Mouse (Mus musculus) midbrain, postnatal 0 days (tissue): ENCODE results near the gene Abtb2. TPM values are rescaled to one million over a fixed set of nuclear protein-coding genes. Genes with fewer than 3 reads are reported as not detected.
A peak's percentile ranks its signal among the peaks of the same experiment; 100 is the strongest.

ENCODE experiments used
- ATAC-seq: fragments of 200-750 bp; cut with Nextera tagmentation; 2 replicates; pipeline ENCODE4 v1.8.0; 2017; ENCODE audit warnings: moderate number of reproducible peaks, mild to moderate bottlenecking, moderate TSS enrichment, moderate library complexity; ENCODE audit not compliant: low FRiP score
- DNase-seq: peaks from one replicate; pipeline ENCODE4 v3.0.0-alpha.2; 2015; ENCODE audit warnings: low spot score
- H3K27ac ChIP-seq: fragments of 300-500 bp; sonication (generic); 2 replicates; pipeline ENCODE4 v1.5.1; 2014; ENCODE audit warnings: low read depth, mild to moderate bottlenecking, low read length, mixed read lengths
- H3K27me3 ChIP-seq: fragments of 300-500 bp; sonication (generic); 2 replicates; pipeline ENCODE4 v1.6.1; 2014; ENCODE audit warnings: low read length, control low read depth, mixed read lengths; ENCODE audit not compliant: insufficient read depth
- H3K36me3 ChIP-seq: fragments of 300-500 bp; sonication (generic); 2 replicates; pipeline ENCODE4 v1.6.1; 2014; ENCODE audit warnings: low read length, control low read depth, mixed read lengths; ENCODE audit not compliant: insufficient read depth
- H3K4me1 ChIP-seq: fragments of 300-500 bp; sonication (generic); 2 replicates; pipeline ENCODE4 v1.6.1; 2014; ENCODE audit warnings: mild to moderate bottlenecking, control low read depth, antibody characterized with exemption, low read length, mixed read lengths; ENCODE audit not compliant: insufficient read depth
- H3K4me2 ChIP-seq: fragments of 300-500 bp; sonication (generic); 2 replicates; pipeline ENCODE4 v1.6.1; 2014; ENCODE audit warnings: low read depth, mild to moderate bottlenecking, low read length, mixed read lengths; ENCODE audit not compliant: poor library complexity, severe bottlenecking
- H3K4me3 ChIP-seq: fragments of 300-500 bp; sonication (generic); 2 replicates; pipeline ENCODE4 v1.5.1; 2014; ENCODE audit warnings: low read depth, mild to moderate bottlenecking, low read length, moderate library complexity
- H3K9ac ChIP-seq: fragments of 300-500 bp; sonication (generic); replicated peaks from 2 replicates; pipeline ENCODE4 v1.6.1; 2014; ENCODE audit warnings: mild to moderate bottlenecking, low read length, moderate library complexity, mixed read lengths; ENCODE audit not compliant: poor library complexity, severe bottlenecking
- H3K9me3 ChIP-seq: fragments of 300-500 bp; sonication (generic); 2 replicates; pipeline ENCODE4 v1.6.1; 2016; ENCODE audit warnings: low read length, control low read depth
- CTCF ChIP-seq: IDR thresholded peaks from 2 replicates; pipeline ENCODE4 v1.5.1; 2016; ENCODE audit warnings: antibody characterized with exemption, mild to moderate bottlenecking
- WGBS: fragments of 180-500 bp; shearing (Covaris S2); extraction: QIAGEN DNeasy Blood & Tissue Kit; methylation state at CpG from one replicate; pipeline ENCODE4 v1.1.7; 2014; 5-methylcytosine and 5-hydroxymethylcytosine counted together
- polyA plus RNA-seq: library from polyadenylated mRNA; unstranded; fragments of >200 nt; fragmentation: Nextera tagmentation; extraction: Ambion mirVana; gene quantifications from 2 replicates; pipeline ENCODE4 v1.2.1, GENCODE M21; 2015
- total RNA-seq: library from RNA; depleted of rRNA; stranded (reverse); fragments of >200 nt; gene quantifications from 2 replicates; pipeline ENCODE4 v1.2.3, GENCODE M21; 2014

The Abtb2 gene
- total and polyA plus RNA-seq, 2 experiments from 2014 or later: 7.4 to 21.8 TPM

- 25% methylated on average over 1 of the region's 1 CpGs for WGBS
- H3K27ac ChIP-seq: no peak overlapping the region
- no peaks in the 10 kb centered on the region for H3K27me3 ChIP-seq
- peaks cover 7% of the 10 kb centered on the region; the same call in 1 of the 2 replicates for H3K4me1 ChIP-seq
- TF ChIP-seq CTCF: no peak
- ATAC-seq (peak; percentile 28; the same call in 1 of the 2 replicates), DNase-seq (peak; percentile 51)
- no peak overlapping the region for H3K4me2 ChIP-seq
- H3K4me3 ChIP-seq: no peak overlapping the region
- H3K9ac ChIP-seq: no peak overlapping the region
- H3K9me3 ChIP-seq: no peaks in the 10 kb centered on the region
- no peaks in the 10 kb centered on the region for H3K36me3 ChIP-seq
Observed at GRCm38 (mm10) chr2:103637385-103637784, 71.3 kb downstream of the Abtb2 start.

- 94% methylated on average over 5 of the region's 5 CpGs for WGBS
- peaks cover 7% of the 10 kb centered on the region; the same call in 1 of the 2 replicates for H3K4me1 ChIP-seq
- no peak overlapping the region for H3K4me3 ChIP-seq
- H3K27ac ChIP-seq: no peak overlapping the region
- DNase-seq (no peak), ATAC-seq (no peak)
- H3K9ac ChIP-seq: no peak overlapping the region
- TF ChIP-seq CTCF: no peak
- H3K9me3 ChIP-seq: no peaks in the 10 kb centered on the region
- H3K36me3 ChIP-seq: no peaks in the 10 kb centered on the region
- no peak overlapping the region for H3K4me2 ChIP-seq
- H3K27me3 ChIP-seq: no peaks in the 10 kb centered on the region
Observed at GRCm38 (mm10) chr2:103637943-103638342, 71.8 kb downstream of the Abtb2 start.

GRCm38 (mm10) chr2:103639701-103640100, 73.6 kb downstream of the Abtb2 start:
- no peak overlapping the region for H3K9ac ChIP-seq
- peaks cover 7% of the 10 kb centered on the region; the same call in 1 of the 2 replicates for H3K4me1 ChIP-seq
- DNase-seq: no peak
- TF ChIP-seq CTCF: no peak
- no peak overlapping the region for H3K4me3 ChIP-seq
- H3K9me3 ChIP-seq: no peaks in the 10 kb centered on the region
- ATAC-seq: no peak
- no peak overlapping the region for H3K27ac ChIP-seq
- H3K4me2 ChIP-seq: no peak overlapping the region
- no peaks in the 10 kb centered on the region for H3K27me3 ChIP-seq
- whole genome bisulfite sequencing: 26% methylated on average over 2 of the region's 2 CpGs
- no peaks in the 10 kb centered on the region for H3K36me3 ChIP-seq

GRCm38 (mm10) chr2:103640861-103641260, 74.8 kb downstream of the Abtb2 start:
- Histone ChIP-seq H3K9me3 (no peaks in the 10 kb centered on the region), H3K27ac (no peak overlapping the region), H3K9ac (no peak overlapping the region), H3K27me3 (no peaks in the 10 kb centered on the region), H3K36me3 (no peaks in the 10 kb centered on the region), H3K4me1 (peaks cover 7% of the 10 kb centered on the region; the same call in 1 of the 2 replicates), H3K4me2 (no peak overlapping the region), H3K4me3 (no peak overlapping the region)
- DNase-seq (no peak), ATAC-seq (no peak)
- 46% methylated on average over 2 of the region's 2 CpGs for WGBS
- no peak for TF ChIP-seq CTCF

GRCm38 (mm10) chr2:103643584-103644211, 77.6 kb downstream of the Abtb2 start:
- H3K4me2 ChIP-seq: no peak overlapping the region
- no peaks in the 10 kb centered on the region for H3K9me3 ChIP-seq
- 16% methylated on average over 4 of the region's 4 CpGs for WGBS
- no peak overlapping the region for H3K9ac ChIP-seq
- ATAC-seq (0 out of 2 replicates have a peak, but pooled peaks have one; percentile 47), DNase-seq (peak; percentile 42)
- H3K27ac ChIP-seq: no peak overlapping the region
- no peak overlapping the region for H3K4me3 ChIP-seq
- TF ChIP-seq CTCF: peak; percentile 30
- no peaks in the 10 kb centered on the region for H3K4me1 ChIP-seq
- no peaks in the 10 kb centered on the region for H3K27me3 ChIP-seq
- no peaks in the 10 kb centered on the region for H3K36me3 ChIP-seq

GRCm38 (mm10) chr2:103644418-103644817, 78.3 kb downstream of the Abtb2 start:
- Histone ChIP-seq H3K9ac (no peak overlapping the region), H3K27me3 (no peaks in the 10 kb centered on the region), H3K9me3 (no peaks in the 10 kb centered on the region), H3K36me3 (no peaks in the 10 kb centered on the region), H3K4me3 (no peak overlapping the region), H3K4me2 (no peak overlapping the region), H3K4me1 (no peaks in the 10 kb centered on the region), H3K27ac (no peak overlapping the region)
- DNase-seq: no peak
- ATAC-seq: no peak
- TF ChIP-seq CTCF: no peak
- 48% methylated on average over 1 of the region's 1 CpGs for WGBS
